Mouse (Mus musculus): Measurements from ENCODE around the gene Duoxa1.

DNA sequence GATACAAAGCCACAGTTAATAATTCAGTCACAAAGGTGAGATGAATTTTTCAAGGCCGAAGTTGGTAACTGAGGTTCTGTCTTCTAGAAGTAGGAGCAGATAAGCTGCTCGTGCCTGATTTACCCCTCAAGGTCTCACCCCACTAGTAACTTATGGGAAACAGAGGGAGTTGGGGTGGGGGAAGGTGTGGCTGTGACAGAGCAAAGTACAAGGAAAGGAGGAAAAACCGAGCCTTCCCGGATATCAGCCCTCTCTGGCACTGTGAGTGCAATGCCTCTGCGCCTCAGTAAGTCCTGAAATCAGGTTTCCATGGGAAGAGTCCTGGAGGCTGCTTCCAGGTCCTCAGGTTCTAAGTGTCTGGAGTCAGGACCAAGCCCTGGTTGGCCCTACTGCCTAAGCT, 52.8 kb downstream of the Duoxa1 start:
- TF ChIP-seq CTCF (IDR thresholded peaks at IDR 0.05; ENCODE audit: control insufficient read depth, insufficient read depth, insufficient read length) (no peak), FOSL1 (IDR thresholded peaks at IDR 0.05; ENCODE audit: insufficient read depth, low read length, poor library complexity, severe bottlenecking) (no peak), MAX (IDR thresholded peaks at IDR 0.05) (no peak), USF1 (IDR thresholded peaks at IDR 0.05; ENCODE audit: low read depth) (no peak), CEBPB (IDR thresholded peaks at IDR 0.05; ENCODE audit: low read depth) (no peak), MYOG (IDR thresholded peaks at IDR 0.05; ENCODE audit: control insufficient read depth, extremely low read depth, insufficient read length) (no peak), MYOD1 (IDR thresholded peaks at IDR 0.05; ENCODE audit: control insufficient read depth, insufficient read length, low read depth) (no peak)

All from C2C12 (cell line).